Mouse (Mus musculus) heart, adult 8-10 months (tissue): ENCODE results near the gene Cd3eap. TPM values are rescaled to one million over a fixed set of nuclear protein-coding genes. Genes with fewer than 3 reads are reported as not detected.
A peak's percentile ranks its signal among the peaks of the same experiment; 100 is the strongest.

ENCODE experiments used
- DNase-seq: peaks from one replicate; pipeline ENCODE4 v3.0.0; 2022; ENCODE audit warnings: low spot score
- microRNA-seq: library from miRNA; unstranded; fragments of <30 nt; microRNA quantifications from one replicate; pipeline ENCODE4 v1.2.0, GENCODE M21; 2022
- total RNA-seq, 4 experiments: library from RNA; stranded (reverse); gene quantifications; 2 replicates each; pipeline ENCODE4 v1.2.4; 2022

Cd3eap gene
- total RNA-seq, 4 experiments from 2014 or later, result 8.8 to 12.7 (median 9.4) TPM

GRCm38 (mm10) chr7:19308454-19309277, 50.6 kb downstream of the Cd3eap start:
- peak; percentile 95 for DNase-seq

GRCm38 (mm10) chr7:19307739-19308453, 51.4 kb downstream of the Cd3eap start:
- DNase-seq, result peak; percentile 77

- DNase-seq, result no peak
Observed at GRCm38 (mm10) chr7:19306819-19307738, 52.2 kb downstream of the Cd3eap start.

Small RNAs within 50 kb of the gene (microRNA-seq; reads per million reads assigned to microRNA genes)
- not detected for gene Mir343

Other genes with a start within 250 kb of the Cd3eap start
- gene Gm4969, start 241.1 kb downstream of the Cd3eap start, total RNA-seq, result not detected
- 1 to 10 TPM; 4.2 to 6.0 (median 5.3) TPM for gene Fbxo46, start 239.6 kb downstream of the Cd3eap start, total RNA-seq
- 1 to 10 TPM; 4.1 to 4.7 (median 4.5) TPM for gene Qpctl, start 210.2 kb downstream of the Cd3eap start, total RNA-seq
- 10 to 100 TPM; 63.5 to 76.4 (median 68.8) TPM for gene Snrpd2, start 209.8 kb downstream of the Cd3eap start, total RNA-seq
- under 1 TPM; 0.09 to 0.29 (median 0.26) TPM for gene Gipr, start 193.4 kb downstream of the Cd3eap start, total RNA-seq
- 10 to 100 TPM; 32.0 to 45.7 (median 35.7) TPM for gene Eml2, start 183.1 kb downstream of the Cd3eap start, total RNA-seq
- gene Gpr4, start 146.9 kb downstream of the Cd3eap start, total RNA-seq, result 1 to 10 TPM; 3.3 to 8.5 (median 7.4) TPM
- gene Opa3, start 131.1 kb downstream of the Cd3eap start, total RNA-seq, result 10 to 100 TPM; 61.4 to 77.3 (median 68.1) TPM
- gene Vasp, start 87.7 kb downstream of the Cd3eap start, total RNA-seq, result 10 to 100 TPM; 18.0 to 27.2 (median 24.3) TPM
- gene Ppm1n, start 79.4 kb downstream of the Cd3eap start, total RNA-seq, result not detected
- 100 to 1,000 TPM; 137 to 160 (median 149) TPM for gene Rtn2, start 76.9 kb downstream of the Cd3eap start, total RNA-seq
- 1 to 10 TPM; 1.2 to 9.8 (median 5.1) TPM for gene Fosb, start 49.4 kb downstream of the Cd3eap start, total RNA-seq
- 10 to 100 TPM; 39.8 to 46.9 (median 44.4) TPM for gene Ercc1, start 14.7 kb downstream of the Cd3eap start, total RNA-seq
- gene Ppp1r13l, start 266 bp upstream of the Cd3eap start, total RNA-seq, result 10 to 100 TPM; 31.6 to 66.7 (median 47.6) TPM
- gene Ercc2, start 22.5 kb upstream of the Cd3eap start, total RNA-seq, result 10 to 100 TPM; 11.2 to 14.5 (median 13.2) TPM
- 1 to 10 TPM in 1 of 4 experiments, under 1 TPM in 2, not detected in 1; 0.60 to 1.2 (median 0.75) TPM for gene Klc3, start 44.6 kb upstream of the Cd3eap start, total RNA-seq
- 1,000 to 10,000 TPM; 3,513 to 3,931 (median 3,544) TPM for gene Ckm, start 45.3 kb upstream of the Cd3eap start, total RNA-seq
- gene Mark4, start 99.3 kb upstream of the Cd3eap start, total RNA-seq, result 10 to 100 TPM; 22.8 to 26.4 (median 24.3) TPM
- 1 to 10 TPM in 3 of 4 experiments, under 1 TPM in 1; 0.94 to 1.5 (median 1.1) TPM for gene Exoc3l2, start 103.8 kb upstream of the Cd3eap start, total RNA-seq
- gene Bloc1s3, start 148.9 kb upstream of the Cd3eap start, total RNA-seq, result 1 to 10 TPM; 2.2 to 3.1 (median 3.0) TPM
- 10 to 100 TPM; 36.3 to 44.7 (median 37.2) TPM for gene Trappc6a, start 148.9 kb upstream of the Cd3eap start, total RNA-seq
- gene Nkpd1, start 158.4 kb upstream of the Cd3eap start, total RNA-seq, result not detected
- 10 to 100 TPM; 61.6 to 72.9 (median 63.8) TPM for gene Ppp1r37, start 203.6 kb upstream of the Cd3eap start, total RNA-seq
- under 1 TPM; 0.25 to 0.84 (median 0.34) TPM for gene Zfp296, start 217.8 kb upstream of the Cd3eap start, total RNA-seq
- 10 to 100 TPM; 44.9 to 65.4 (median 52.1) TPM for gene Gemin7, start 218.1 kb upstream of the Cd3eap start, total RNA-seq
- 10 to 100 TPM in 3 of 4 experiments, 1 to 10 TPM in 1; 9.6 to 16.8 (median 12.1) TPM for gene Clasrp, start 245.0 kb upstream of the Cd3eap start, total RNA-seq